Mouse (Mus musculus) hindbrain, embryonic 16.5 days (tissue): ENCODE measurements around the gene Ints1. TPM values are rescaled to one million over a fixed set of nuclear protein-coding genes. Genes with fewer than 3 reads are reported as not detected.

Experiments used
- ATAC-seq: fragments of 200-750 bp; cut with Nextera tagmentation; 2 replicates; pipeline ENCODE4 v1.8.0; 2017; ENCODE audit warnings: moderate TSS enrichment, moderate library complexity
- H3K27ac ChIP-seq: fragments of 300-500 bp; sonication (generic); 2 replicates; pipeline ENCODE4 v1.5.1; 2014; ENCODE audit warnings: low read depth, mild to moderate bottlenecking, control low read depth, low read length, moderate library complexity
- H3K27me3 ChIP-seq: fragments of 300-500 bp; sonication (generic); replicated peaks from 2 replicates; pipeline ENCODE4 v1.6.1; 2014; ENCODE audit warnings: low read length; ENCODE audit not compliant: control insufficient read depth, insufficient read depth
- H3K36me3 ChIP-seq: fragments of 300-500 bp; sonication (generic); 2 replicates; pipeline ENCODE4 v1.6.1; 2014; ENCODE audit warnings: mild to moderate bottlenecking, low read length, moderate library complexity, mixed read lengths; ENCODE audit not compliant: control insufficient read depth, insufficient read depth
- H3K4me1 ChIP-seq: fragments of 300-500 bp; sonication (generic); 2 replicates; pipeline ENCODE4 v1.6.1; 2014; ENCODE audit warnings: low read depth, low read length; ENCODE audit not compliant: control insufficient read depth, insufficient read depth
- H3K4me2 ChIP-seq: fragments of 300-500 bp; sonication (generic); 2 replicates; pipeline ENCODE4 v1.6.1; 2014; ENCODE audit warnings: mild to moderate bottlenecking, low read length, control low read depth, moderate library complexity
- H3K4me3 ChIP-seq: fragments of 300-500 bp; sonication (generic); 2 replicates; pipeline ENCODE4 v1.5.1; 2014; ENCODE audit warnings: mild to moderate bottlenecking, low read length, control low read depth, moderate library complexity
- H3K9ac ChIP-seq: fragments of 300-500 bp; sonication (generic); 2 replicates; pipeline ENCODE4 v1.6.1; 2014; ENCODE audit warnings: low read depth, mild to moderate bottlenecking, control low read depth, low read length, moderate library complexity
- H3K9me3 ChIP-seq: fragments of 300-500 bp; sonication (generic); 2 replicates; pipeline ENCODE4 v1.6.1; 2014; ENCODE audit warnings: mild to moderate bottlenecking, low read length, moderate library complexity; ENCODE audit not compliant: control insufficient read depth
- WGBS: fragments of 180-500 bp; shearing (Covaris S2); extraction: QIAGEN DNeasy Blood & Tissue Kit; methylation state at CpG from one replicate; pipeline ENCODE4 v1.1.7; 2014; 5-methylcytosine and 5-hydroxymethylcytosine counted together
- polyA plus RNA-seq: library from polyadenylated mRNA; unstranded; fragments of >200 nt; fragmentation: Nextera tagmentation; extraction: Ambion mirVana; gene quantifications from 2 replicates; pipeline ENCODE4 v1.2.1, GENCODE M21; 2015

The Ints1 gene
- polyA plus RNA-seq, 1 experiment from 2014 or later = 27.1 TPM

DNA sequence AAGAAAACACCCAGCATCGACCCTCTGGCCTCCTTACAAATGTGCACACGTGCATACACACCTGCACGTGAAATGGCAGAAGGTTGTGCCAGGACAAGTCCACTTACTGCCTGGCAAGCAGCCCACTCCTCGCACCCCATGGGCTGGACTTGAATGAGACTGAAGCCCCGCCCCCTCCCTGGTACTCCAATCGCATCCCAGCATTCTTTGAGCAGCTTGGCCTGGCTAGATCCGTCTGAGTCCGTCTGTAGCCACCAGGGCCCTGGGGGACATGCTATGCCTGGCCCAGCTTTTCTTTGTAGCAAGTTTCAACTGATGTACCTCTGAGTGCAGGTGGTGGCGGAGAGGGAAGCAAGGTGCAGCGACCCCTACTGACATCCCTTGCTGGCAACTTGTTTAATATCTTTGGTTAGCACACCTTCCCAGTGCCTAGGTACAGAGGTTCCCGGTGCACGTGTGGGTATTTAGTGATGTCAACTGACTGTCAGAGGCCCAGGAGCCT lies 28.2 kb upstream of the Ints1 start:
- peaks cover 10% of the 10 kb centered on the region for H3K4me1 ChIP-seq
- no peak overlapping the region for H3K4me2 ChIP-seq
- H3K9ac ChIP-seq = no peak overlapping the region
- no peaks in the 10 kb centered on the region for H3K27me3 ChIP-seq
- H3K27ac ChIP-seq = no peak overlapping the region
- H3K9me3 ChIP-seq = no peaks in the 10 kb centered on the region
- ATAC-seq = no peak
- 8% methylated on average over 12 of the region's 12 CpGs for WGBS
- peaks cover 10% of the 10 kb centered on the region for H3K36me3 ChIP-seq
- no peak overlapping the region for H3K4me3 ChIP-seq

DNA sequence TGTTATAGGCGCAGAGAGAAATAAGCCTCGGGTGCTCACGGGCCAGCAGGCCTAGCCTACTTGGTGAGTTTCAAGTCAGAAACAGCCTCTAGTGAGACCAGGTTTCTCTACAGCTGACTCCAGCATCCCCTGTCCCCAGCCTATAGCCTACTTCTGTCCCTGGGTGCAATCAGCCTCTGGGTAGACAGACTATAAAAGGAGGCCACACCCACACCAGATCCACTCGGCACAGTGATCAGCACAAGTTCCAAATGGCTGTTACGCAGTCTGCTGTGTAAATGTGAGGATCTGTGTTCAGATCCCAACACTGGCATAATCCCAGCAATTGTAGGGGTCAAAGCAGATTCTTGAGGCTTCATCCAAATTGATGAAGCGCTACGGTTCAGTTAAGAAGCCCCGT lies 27.7 kb upstream of the Ints1 start:
- Histone ChIP-seq H3K27ac (no peak overlapping the region), H3K4me3 (no peak overlapping the region), H3K36me3 (peaks cover 10% of the 10 kb centered on the region), H3K4me2 (no peak overlapping the region), H3K27me3 (no peaks in the 10 kb centered on the region), H3K9me3 (no peaks in the 10 kb centered on the region), H3K9ac (no peak overlapping the region), H3K4me1 (peaks cover 15% of the 10 kb centered on the region)
- 77% methylated on average over 8 of the region's 8 CpGs for WGBS
- no peak for ATAC-seq

DNA sequence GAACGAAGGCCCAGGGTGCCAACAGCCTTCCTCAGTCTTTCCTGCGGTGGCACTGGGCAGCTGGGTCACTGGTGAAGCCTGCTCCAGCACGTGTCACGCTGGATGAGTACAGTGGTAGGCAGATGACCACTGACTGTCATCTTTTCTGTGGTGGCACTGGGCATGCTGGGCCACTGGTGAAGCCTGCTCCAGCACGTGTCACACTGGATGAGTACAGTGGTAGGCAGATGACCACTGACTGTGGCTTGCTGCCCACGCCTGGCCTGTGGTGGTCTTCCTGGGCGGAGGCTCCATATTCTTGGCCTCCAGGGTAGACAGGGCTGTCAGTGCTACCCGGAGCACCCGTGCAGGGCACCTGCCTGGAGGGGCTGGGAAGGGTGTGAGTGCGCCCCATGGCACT lies 26.4 kb upstream of the Ints1 start:
- H3K9me3 ChIP-seq = no peaks in the 10 kb centered on the region
- H3K27me3 ChIP-seq = no peaks in the 10 kb centered on the region
- WGBS = 93% methylated on average over 10 of the region's 10 CpGs
- no peak overlapping the region for H3K4me3 ChIP-seq
- peaks cover 10% of the 10 kb centered on the region for H3K36me3 ChIP-seq
- ATAC-seq = no peak
- no peak overlapping the region for H3K9ac ChIP-seq
- peaks cover 28% of the 10 kb centered on the region for H3K4me1 ChIP-seq
- H3K27ac ChIP-seq = no peak overlapping the region
- H3K4me2 ChIP-seq = no peak overlapping the region

DNA sequence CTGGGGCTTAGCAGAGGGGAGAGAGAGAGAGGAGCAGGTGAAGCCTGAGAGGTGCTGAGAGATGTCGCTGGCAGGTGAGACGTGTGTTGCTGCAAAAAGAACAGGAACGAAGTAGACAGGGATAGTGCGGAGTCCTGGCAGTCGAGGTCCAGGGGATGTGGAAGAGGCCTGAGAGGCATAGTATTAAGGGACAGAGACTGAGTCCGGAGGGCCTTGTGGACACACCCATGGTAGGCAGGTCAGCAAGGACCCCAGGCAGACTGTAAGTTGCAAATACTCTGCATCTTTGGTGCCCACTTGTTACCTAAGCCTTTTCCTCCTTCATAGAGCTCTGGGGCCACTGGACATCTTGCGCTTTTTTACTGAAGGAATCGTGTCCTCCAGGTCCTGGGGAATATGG lies 25.8 kb upstream of the Ints1 start:
- ATAC-seq = no peak
- Histone ChIP-seq H3K4me1 (peaks cover 34% of the 10 kb centered on the region), H3K36me3 (peaks cover 10% of the 10 kb centered on the region), H3K9ac (no peak overlapping the region), H3K9me3 (no peaks in the 10 kb centered on the region), H3K4me2 (no peak overlapping the region), H3K27me3 (no peaks in the 10 kb centered on the region), H3K27ac (no peak overlapping the region), H3K4me3 (no peak overlapping the region)
- WGBS = 97% methylated on average over 8 of the region's 8 CpGs

DNA sequence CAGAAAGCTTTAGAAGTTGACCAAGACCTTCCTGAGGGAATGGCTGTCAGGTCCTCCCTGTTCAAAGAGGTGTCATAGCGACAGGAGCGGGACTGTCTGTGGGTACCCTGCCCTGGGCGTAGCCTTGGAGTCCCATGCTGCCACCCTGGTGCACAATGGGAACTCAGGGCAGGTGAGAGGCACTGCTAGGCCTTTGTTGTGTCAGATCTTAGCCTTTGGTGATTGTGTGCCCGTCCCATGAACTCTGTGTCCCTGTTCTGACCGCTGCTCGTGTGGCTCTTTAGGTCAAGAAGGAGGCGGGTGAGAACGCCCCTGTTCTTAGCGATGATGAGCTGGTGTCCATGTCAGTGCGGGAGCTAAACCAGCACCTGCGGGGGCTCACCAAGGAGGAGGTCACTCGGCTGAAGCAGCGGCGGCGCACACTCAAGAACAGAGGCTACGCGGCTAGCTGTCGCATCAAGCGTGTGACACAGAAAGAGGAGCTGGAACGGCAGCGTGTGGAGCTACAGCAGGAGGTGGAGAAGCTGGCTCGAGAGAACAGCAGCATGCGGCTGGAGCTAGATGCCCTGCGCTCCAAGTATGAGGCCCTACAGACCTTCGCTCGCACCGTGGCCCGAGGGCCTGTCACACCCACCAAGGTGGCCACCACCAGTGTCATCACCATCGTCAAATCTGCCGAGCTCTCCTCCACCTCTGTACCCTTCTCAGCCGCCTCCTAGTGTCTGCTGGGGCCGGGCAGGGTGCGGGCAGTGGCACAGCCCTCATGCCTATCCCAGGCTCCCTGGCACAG lies 24.5 kb upstream of the Ints1 start:
- no peak overlapping the region for H3K4me3 ChIP-seq
- no peaks in the 10 kb centered on the region for H3K9me3 ChIP-seq
- H3K27me3 ChIP-seq = no peaks in the 10 kb centered on the region
- no peak overlapping the region for H3K9ac ChIP-seq
- 87% methylated on average over 33 of the region's 33 CpGs for WGBS
- H3K4me2 ChIP-seq = no peak overlapping the region
- H3K4me1 ChIP-seq = peaks cover 34% of the 10 kb centered on the region
- no peak overlapping the region for H3K27ac ChIP-seq
- peaks cover 10% of the 10 kb centered on the region for H3K36me3 ChIP-seq
- no peak for ATAC-seq

DNA sequence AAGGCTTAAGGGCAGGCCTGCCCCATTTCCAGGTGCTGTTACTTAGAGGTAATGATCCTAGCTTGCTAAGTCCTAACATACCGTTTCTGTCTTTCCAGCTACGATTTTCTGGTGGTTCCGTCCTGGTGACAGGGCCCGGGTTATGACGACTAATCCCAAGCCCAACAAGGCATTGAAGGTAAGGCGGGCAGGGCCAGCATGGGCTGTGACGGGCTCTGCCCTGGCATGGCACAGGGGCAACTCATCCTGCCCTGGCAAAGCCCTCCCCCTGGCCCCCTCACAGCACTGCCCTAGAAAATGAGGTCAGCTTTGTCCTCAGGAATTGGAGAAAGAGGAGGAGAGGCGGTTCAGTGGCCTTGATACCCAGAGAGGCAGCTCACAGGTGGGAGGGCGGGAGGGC lies 23.6 kb upstream of the Ints1 start:
- peaks cover 34% of the 10 kb centered on the region for H3K4me1 ChIP-seq
- H3K9me3 ChIP-seq = no peaks in the 10 kb centered on the region
- peak overlapping the region; percentile 29; the same call in 1 of the 2 replicates for H3K9ac ChIP-seq
- H3K36me3 ChIP-seq = peaks cover 10% of the 10 kb centered on the region
- no peak overlapping the region for H3K27ac ChIP-seq
- no peak overlapping the region for H3K4me3 ChIP-seq
- ATAC-seq = no peak
- H3K4me2 ChIP-seq = peak overlapping the region; percentile 66
- 92% methylated on average over 9 of the region's 9 CpGs for WGBS
- no peaks in the 10 kb centered on the region for H3K27me3 ChIP-seq

DNA sequence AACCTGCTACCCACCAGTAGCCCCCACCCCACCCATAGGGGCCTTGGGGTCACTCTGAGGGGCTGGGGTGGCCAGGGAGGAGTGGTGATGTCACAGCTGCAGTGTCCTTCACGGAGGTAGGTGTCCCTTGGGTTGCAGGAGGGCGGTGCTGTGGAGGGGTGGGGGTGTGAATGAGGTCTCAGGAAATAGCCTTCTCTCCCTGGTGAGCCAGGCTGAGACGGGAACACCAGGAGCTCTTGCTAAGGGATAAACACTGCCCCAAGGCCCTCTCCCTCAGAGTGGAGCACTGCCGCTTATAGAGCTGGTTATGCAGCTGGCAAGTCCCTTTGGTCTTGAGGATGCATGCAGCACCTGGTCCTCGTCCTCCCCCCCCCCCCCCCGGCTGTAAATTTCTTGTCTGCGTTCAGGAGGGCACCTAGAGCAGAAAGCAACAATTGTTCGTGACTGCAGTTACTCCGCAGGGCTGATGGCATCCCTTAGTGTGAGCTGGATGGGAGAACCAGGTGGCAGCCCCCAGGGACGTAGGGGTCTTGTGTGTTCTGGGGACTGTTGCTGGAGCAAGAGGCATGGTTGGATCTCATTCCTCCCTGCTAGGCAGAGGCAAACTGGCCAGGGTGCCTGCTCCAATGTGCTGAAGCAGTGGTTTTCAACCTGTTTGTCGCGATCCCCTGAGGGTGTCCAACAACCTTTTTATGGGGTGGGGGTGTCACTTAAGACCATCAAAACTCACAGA lies 22.9 kb upstream of the Ints1 start:
- H3K9me3 ChIP-seq = no peaks in the 10 kb centered on the region
- peak overlapping the region; percentile 66 for H3K4me2 ChIP-seq
- H3K9ac ChIP-seq = peak overlapping the region; percentile 58
- peaks cover 31% of the 10 kb centered on the region for H3K4me1 ChIP-seq
- peaks cover 10% of the 10 kb centered on the region for H3K36me3 ChIP-seq
- H3K27me3 ChIP-seq = no peaks in the 10 kb centered on the region
- ATAC-seq = peak; percentile 48
- WGBS = 24% methylated on average over 10 of the region's 12 CpGs
- H3K4me3 ChIP-seq = peak overlapping the region; percentile 38
- H3K27ac ChIP-seq = peak overlapping the region; percentile 87

DNA sequence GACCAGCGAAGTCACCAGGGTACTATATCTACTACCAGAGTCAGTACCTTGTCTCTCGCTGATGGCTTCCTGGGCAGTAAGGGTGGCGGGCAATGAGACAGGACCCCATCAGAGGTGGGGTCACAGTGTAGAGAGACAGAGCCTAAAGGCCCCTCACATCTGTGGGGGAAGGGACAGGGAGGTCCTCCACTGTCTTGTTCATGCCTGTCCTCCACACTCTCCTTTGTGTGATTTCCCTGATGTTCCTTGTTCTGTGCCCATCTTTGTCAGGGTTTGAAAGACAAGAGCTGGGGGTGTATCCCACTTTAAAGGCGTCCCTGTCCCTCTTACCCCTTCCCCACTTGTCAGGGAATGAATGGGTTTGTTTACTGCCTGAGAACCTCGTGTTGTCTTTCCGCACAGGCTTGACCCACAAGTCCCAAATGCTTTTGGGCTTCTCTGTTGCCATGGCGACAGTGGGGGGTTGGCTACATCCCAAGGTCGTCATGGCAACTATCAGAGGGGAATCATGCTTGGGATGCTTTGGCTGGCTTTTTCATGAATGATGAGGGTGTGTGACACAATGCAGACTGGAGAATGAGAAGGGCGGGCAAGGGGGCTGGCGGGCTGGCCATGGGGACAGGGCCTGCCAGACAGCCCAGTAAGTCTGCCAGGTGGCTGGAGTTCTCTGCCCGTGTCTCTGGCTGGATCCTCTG lies 22.1 kb upstream of the Ints1 start:
- Histone ChIP-seq H3K4me2 (peak overlapping the region; percentile 66), H3K4me3 (peak overlapping the region; percentile 38), H3K4me1 (peaks cover 32% of the 10 kb centered on the region), H3K27me3 (no peaks in the 10 kb centered on the region), H3K36me3 (peaks cover 10% of the 10 kb centered on the region), H3K9me3 (no peaks in the 10 kb centered on the region), H3K27ac (peak overlapping the region; percentile 87), H3K9ac (peak overlapping the region; percentile 58)
- ATAC-seq = peak; percentile 86
- 10% methylated on average over 10 of the region's 11 CpGs for WGBS

DNA sequence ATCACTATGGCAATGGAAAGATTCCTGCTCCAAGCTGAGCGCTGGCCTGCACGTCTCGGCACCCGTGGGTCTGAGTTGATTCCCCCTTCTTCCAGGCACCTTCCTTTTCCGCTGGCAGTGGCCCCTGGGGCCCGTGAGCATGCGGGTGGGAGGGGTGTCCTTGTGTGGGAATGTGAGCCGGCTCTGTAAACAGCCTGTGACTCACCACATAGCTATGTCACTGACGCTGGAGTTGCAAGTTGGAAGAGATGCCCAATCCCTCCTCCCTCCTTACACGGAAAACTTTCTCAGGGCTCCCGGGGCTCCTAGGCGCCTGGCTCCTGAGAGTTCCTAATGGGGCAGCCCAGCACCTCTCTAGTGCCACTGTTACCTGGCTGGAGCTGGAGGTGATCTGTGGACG lies 21.4 kb upstream of the Ints1 start:
- Histone ChIP-seq H3K27me3 (no peaks in the 10 kb centered on the region), H3K27ac (no peak overlapping the region; the same call in 1 of the 2 replicates), H3K4me3 (no peak overlapping the region), H3K4me2 (peak overlapping the region; percentile 66), H3K9me3 (no peaks in the 10 kb centered on the region), H3K36me3 (peaks cover 10% of the 10 kb centered on the region), H3K4me1 (peaks cover 39% of the 10 kb centered on the region), H3K9ac (no peak overlapping the region; the same call in 1 of the 2 replicates)
- 7% methylated on average over 13 of the region's 13 CpGs for WGBS
- peak; percentile 16 for ATAC-seq
